Mouse (Mus musculus) neural tube, embryonic 13.5 days (tissue): ENCODE results near the gene Crtac1. TPM values are rescaled to one million over a fixed set of nuclear protein-coding genes. Genes with fewer than 3 reads are reported as not detected.

Experiments
- ATAC-seq: fragments of 200-750 bp; cut with Nextera tagmentation; 2 replicates; pipeline ENCODE4 v1.8.0; 2017; ENCODE audit warnings: low read depth, mild to moderate bottlenecking, moderate TSS enrichment, moderate library complexity
- H3K27ac ChIP-seq: fragments of 300-500 bp; sonication (generic); replicated peaks from 2 replicates; pipeline ENCODE4 v1.5.1; 2015; ENCODE audit warnings: moderate library complexity, mild to moderate bottlenecking, inconsistent platforms
- H3K27me3 ChIP-seq: fragments of 300-500 bp; sonication (generic); 2 replicates; pipeline ENCODE4 v1.6.1; 2015; ENCODE audit warnings: mild to moderate bottlenecking, inconsistent platforms
- H3K36me3 ChIP-seq: fragments of 300-500 bp; sonication (generic); 2 replicates; pipeline ENCODE4 v1.6.1; 2015; ENCODE audit warnings: mild to moderate bottlenecking, inconsistent platforms
- H3K4me1 ChIP-seq: fragments of 300-500 bp; sonication (generic); replicated peaks from 2 replicates; pipeline ENCODE4 v1.6.1; 2015; ENCODE audit warnings: inconsistent platforms
- H3K4me2 ChIP-seq: fragments of 300-500 bp; sonication (generic); 2 replicates; pipeline ENCODE4 v1.6.1; 2015; ENCODE audit warnings: inconsistent platforms, mild to moderate bottlenecking, moderate library complexity
- H3K4me3 ChIP-seq: fragments of 300-500 bp; sonication (generic); 2 replicates; pipeline ENCODE4 v1.5.1; 2015; ENCODE audit warnings: mild to moderate bottlenecking, inconsistent platforms
- H3K9ac ChIP-seq: fragments of 300-500 bp; sonication (generic); 2 replicates; pipeline ENCODE4 v1.6.1; 2015; ENCODE audit warnings: moderate library complexity, mild to moderate bottlenecking, inconsistent platforms
- H3K9me3 ChIP-seq: fragments of 300-500 bp; sonication (generic); 2 replicates; pipeline ENCODE4 v1.6.1; 2016; ENCODE audit warnings: inconsistent platforms
- WGBS: fragments of 180-500 bp; shearing (Covaris S2); methylation state at CpG from one replicate; pipeline ENCODE4 v1.1.7; 2015; 5-methylcytosine and 5-hydroxymethylcytosine counted together
- microRNA-seq: library from miRNA; unstranded; fragments of <30 nt; microRNA quantifications from one replicate; pipeline ENCODE4, GENCODE M21; 2016
- polyA plus RNA-seq: library from polyadenylated mRNA; unstranded; fragments of >200 nt; fragmentation: Nextera tagmentation; extraction: Ambion mirVana; gene quantifications from 2 replicates; pipeline ENCODE4 v1.2.1, GENCODE M21; 2015

Gene Crtac1
- polyA plus RNA-seq, 1 experiment from 2014 or later = 59.6 TPM

DNA sequence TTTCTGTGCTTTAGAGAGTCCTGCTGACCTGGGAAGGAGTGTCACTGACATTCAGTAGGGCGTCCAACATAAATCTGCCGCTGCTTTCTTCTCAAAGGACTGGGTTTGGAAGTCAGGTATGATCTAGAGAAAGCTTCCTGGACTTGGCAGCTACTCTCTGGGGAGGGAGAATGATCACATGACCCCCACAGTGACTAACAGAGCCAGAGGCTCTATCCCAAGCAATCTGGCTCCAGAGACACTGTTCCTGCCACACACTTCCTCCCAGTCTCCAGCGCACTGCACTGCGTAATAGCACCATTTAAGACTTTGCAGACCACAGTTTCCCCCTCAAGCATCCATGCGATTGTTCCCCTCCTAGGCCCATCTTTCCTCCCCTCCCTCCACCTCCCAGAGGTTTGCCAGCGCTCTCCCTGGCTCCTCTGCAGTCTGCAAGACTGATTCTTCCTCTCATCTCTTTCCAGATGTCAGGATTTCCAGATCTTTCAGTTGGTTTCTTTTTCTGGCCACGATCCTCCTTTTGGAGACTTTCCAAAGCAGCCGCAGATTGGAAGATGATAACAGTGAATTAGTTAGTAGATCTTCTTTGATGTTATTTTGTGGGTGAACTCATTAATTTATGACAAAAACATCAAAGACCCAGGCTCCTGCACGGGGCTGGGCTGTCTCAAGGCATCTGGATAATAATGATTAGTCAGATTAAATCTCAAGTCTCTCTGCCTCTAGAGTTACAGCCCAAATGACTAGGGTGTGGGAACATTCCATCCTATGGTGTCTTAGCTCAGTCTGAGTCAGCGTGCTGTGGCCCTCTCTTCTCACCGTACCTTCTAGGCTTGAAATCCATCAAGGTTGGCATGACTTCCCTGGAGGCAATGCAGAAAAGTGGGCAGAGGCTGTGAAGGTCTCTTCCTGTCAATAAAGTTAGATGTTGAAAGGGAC, 181.3 kb downstream of the Crtac1 start:
- ATAC-seq = no peak
- 72% methylated on average over 11 of the region's 11 CpGs for WGBS
- Histone ChIP-seq H3K27me3 (peaks cover 21% of the 10 kb centered on the region), H3K4me3 (no peak overlapping the region), H3K4me2 (no peak overlapping the region), H3K4me1 (peaks cover 7% of the 10 kb centered on the region), H3K9me3 (no peaks in the 10 kb centered on the region), H3K36me3 (no peaks in the 10 kb centered on the region), H3K27ac (no peak overlapping the region), H3K9ac (no peak overlapping the region)

DNA sequence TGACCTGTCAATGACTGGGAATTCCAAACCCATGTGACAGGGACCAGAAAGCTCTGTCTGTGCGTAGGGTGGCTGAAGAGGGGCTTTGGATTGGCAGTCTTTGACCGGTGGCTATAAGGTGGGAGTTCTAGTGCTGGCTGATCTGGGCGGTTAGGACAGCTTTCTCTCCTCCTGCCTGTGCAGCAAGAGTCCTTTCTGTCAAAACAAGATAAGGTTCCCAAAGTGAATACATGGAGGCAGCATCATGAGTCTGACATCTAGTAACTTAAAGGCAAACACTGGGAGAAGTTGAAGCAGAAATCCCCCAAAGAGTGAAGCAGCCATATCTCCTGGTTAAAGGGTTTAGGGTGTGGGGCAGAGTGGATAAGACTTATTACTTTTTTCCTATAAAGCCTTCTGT, 184.1 kb downstream of the Crtac1 start, which contains the start of gene Golga7b:
Gene Golga7b, plus strand, starts transcription at position 56 of the 400 bp plus-strand sequence.
- Histone ChIP-seq H3K9me3 (no peaks in the 10 kb centered on the region), H3K4me1 (no peaks in the 10 kb centered on the region), H3K4me2 (no peak within 1 kb of the TSS), H3K9ac (no peak within 1 kb of the TSS), H3K4me3 (no peak within 1 kb of the TSS), H3K27me3 (peaks cover 3% of the 10 kb centered on the region; the same call in 1 of the 2 replicates), H3K27ac (no peak within 1 kb of the TSS), H3K36me3 (no peaks in the 10 kb centered on the region)
- WGBS = 82% methylated on average over 3 of the region's 3 CpGs
- ATAC-seq = no peak

- H3K4me1 ChIP-seq = no peaks in the 10 kb centered on the region
- H3K4me3 ChIP-seq = no peak overlapping the region
- ATAC-seq = no peak
- WGBS = 49% methylated on average over 5 of the region's 5 CpGs
- H3K4me2 ChIP-seq = no peak overlapping the region
- H3K9me3 ChIP-seq = no peaks in the 10 kb centered on the region
- peaks cover under 1% of the 10 kb centered on the region; the same call in 1 of the 2 replicates for H3K27me3 ChIP-seq
- no peaks in the 10 kb centered on the region for H3K36me3 ChIP-seq
- no peak overlapping the region for H3K27ac ChIP-seq
- no peak overlapping the region for H3K9ac ChIP-seq
Observed at GRCm38 (mm10) chr19:42246626-42247025, 185.0 kb downstream of the Crtac1 start.

DNA sequence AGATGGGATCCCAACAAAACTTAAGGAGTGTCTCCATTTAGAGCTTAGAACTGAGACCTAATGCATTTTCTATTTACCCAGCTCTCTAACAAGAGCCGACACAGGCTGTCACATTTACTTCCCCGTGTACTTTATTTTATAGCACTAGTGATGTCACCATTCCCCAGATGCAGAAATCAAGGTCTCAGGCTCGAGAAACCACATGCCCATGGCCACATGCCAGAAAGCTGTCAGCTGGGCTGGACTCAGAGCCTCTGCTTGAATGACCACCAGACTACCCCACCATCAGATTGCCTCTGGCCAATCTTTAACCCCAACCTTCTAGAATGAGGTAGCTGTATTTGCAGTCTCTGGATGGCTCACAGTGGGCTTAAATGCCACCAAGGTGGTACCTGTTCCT, 188.2 kb downstream of the Crtac1 start:
- WGBS = 54% methylated on average over 3 of the region's 3 CpGs
- no peak for ATAC-seq
- H3K9me3 ChIP-seq = no peaks in the 10 kb centered on the region
- no peak overlapping the region for H3K4me3 ChIP-seq
- no peak overlapping the region for H3K27ac ChIP-seq
- no peak overlapping the region for H3K4me2 ChIP-seq
- H3K36me3 ChIP-seq = no peaks in the 10 kb centered on the region
- no peak overlapping the region for H3K9ac ChIP-seq
- peaks cover 12% of the 10 kb centered on the region for H3K4me1 ChIP-seq
- H3K27me3 ChIP-seq = no peaks in the 10 kb centered on the region

- no peak overlapping the region for H3K27ac ChIP-seq
- H3K27me3 ChIP-seq = no peaks in the 10 kb centered on the region
- WGBS = 57% methylated on average over 8 of the region's 8 CpGs
- H3K36me3 ChIP-seq = no peaks in the 10 kb centered on the region
- no peaks in the 10 kb centered on the region for H3K9me3 ChIP-seq
- H3K4me1 ChIP-seq = peaks cover 26% of the 10 kb centered on the region
- no peak overlapping the region for H3K4me3 ChIP-seq
- H3K9ac ChIP-seq = no peak overlapping the region
- no peak for ATAC-seq
- no peak overlapping the region for H3K4me2 ChIP-seq
Observed at GRCm38 (mm10) chr19:42240881-42241280, 190.7 kb downstream of the Crtac1 start.

DNA sequence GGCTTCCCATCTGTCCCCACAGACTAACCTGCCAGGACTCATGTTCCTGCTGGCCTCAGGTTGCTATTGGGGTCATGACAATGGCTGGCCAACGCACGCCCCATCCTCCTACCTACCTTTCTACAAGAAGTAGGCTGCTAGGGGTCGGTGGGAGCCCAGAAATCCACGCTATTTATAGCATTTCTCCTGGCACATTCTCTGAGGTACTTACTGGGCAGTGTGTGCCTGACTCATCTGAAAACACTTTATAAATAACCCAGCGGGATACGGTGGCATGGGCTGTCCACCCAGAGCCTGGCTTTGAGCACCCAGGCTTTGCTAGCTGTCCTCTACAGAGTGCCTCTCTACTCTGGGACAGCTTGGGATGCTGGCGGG, 193.3 kb downstream of the Crtac1 start:
- Histone ChIP-seq H3K36me3 (no peaks in the 10 kb centered on the region), H3K4me3 (no peak overlapping the region), H3K27ac (peak overlapping the region; percentile 77), H3K27me3 (no peaks in the 10 kb centered on the region), H3K9me3 (no peaks in the 10 kb centered on the region), H3K9ac (no peak overlapping the region), H3K4me2 (no peak overlapping the region), H3K4me1 (peaks cover 26% of the 10 kb centered on the region)
- 69% methylated on average over 7 of the region's 7 CpGs for WGBS
- peak; percentile 27; the same call in 1 of the 2 replicates for ATAC-seq

DNA sequence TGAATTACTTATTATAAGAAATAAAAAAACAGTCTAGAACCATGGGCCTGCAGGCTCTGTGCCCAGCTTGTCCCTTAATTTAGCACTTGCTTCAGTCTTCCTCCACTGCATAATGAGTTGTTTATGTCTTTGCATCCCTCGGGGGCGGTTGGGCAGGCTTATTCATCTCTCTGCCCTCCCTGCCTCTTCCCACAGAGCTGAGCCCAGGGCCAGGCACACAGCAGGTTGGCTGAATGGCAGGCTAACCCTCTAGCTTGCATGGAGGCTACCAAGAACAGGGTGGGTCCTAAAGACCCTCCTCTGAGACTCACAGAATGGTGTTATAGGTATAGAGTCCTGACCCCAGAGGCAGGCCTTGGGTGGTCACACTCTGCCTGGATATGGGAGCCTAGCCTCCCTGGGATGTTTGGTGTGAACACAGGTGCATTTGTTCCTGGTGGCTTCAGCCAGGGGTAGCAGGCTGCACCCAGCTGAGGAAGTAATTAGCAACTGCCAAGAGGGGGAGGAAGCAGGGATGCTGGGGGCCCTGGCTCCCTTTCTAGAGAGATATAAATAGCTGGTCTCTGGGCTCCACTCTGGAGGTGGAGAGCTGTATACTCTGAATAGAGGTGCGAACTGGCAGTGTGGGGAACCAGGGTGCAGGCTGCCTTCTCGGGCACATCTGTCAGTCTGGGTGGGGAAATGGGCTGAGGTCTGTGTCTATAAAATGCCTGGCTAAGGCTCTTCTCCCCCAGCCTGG, 193.8 kb downstream of the Crtac1 start:
- H3K4me2 ChIP-seq = no peak overlapping the region
- H3K9ac ChIP-seq = 0 out of 2 replicates have a peak overlapping the region, but pooled peaks have one; percentile 17
- no peaks in the 10 kb centered on the region for H3K9me3 ChIP-seq
- ATAC-seq = peak; percentile 80
- no peak overlapping the region for H3K4me3 ChIP-seq
- WGBS = 2% methylated on average over 4 of the region's 4 CpGs
- H3K36me3 ChIP-seq = no peaks in the 10 kb centered on the region
- H3K27me3 ChIP-seq = no peaks in the 10 kb centered on the region
- peaks cover 26% of the 10 kb centered on the region for H3K4me1 ChIP-seq
- peak overlapping the region; percentile 77 for H3K27ac ChIP-seq

Small RNA genes within 50 kb of the gene (microRNA-seq; reads per million reads assigned to microRNA genes)
- gene Gm26339 (not detected), gene Mir3085 (5.0 reads per million, percentile 20 among the genes with 10 or more reads in this experiment)

Other genes starting within 250 kb of the Crtac1 start
- 20.0 and 26.8 TPM in 2 replicates for gene Sfrp5, start 229.5 kb downstream of the Crtac1 start, polyA plus RNA-seq
- gene Golga7b, start 184.2 kb downstream of the Crtac1 start, polyA plus RNA-seq = 42.3 and 48.7 TPM in 2 replicates
- gene R3hcc1l, start 87.0 kb upstream of the Crtac1 start, polyA plus RNA-seq = 15.9 and 16.2 TPM in 2 replicates
- gene Loxl4, start 181.0 kb upstream of the Crtac1 start, polyA plus RNA-seq = 0.21 and 0.44 TPM in 2 replicates